In genomic region chr2:25228995-25229530, GRCm38 (mm10) we compare ENCODE assay signal across 9 mouse cellular contexts. TPM values are rescaled to one million over a fixed set of nuclear protein-coding genes. Genes with fewer than 3 reads are reported as not detected.
A peak's percentile ranks its signal among the peaks of the same experiment; 100 is the strongest.
DNase-seq lines count a peak whose midpoint lies in the region; ATAC-seq lines count a peak whose summit lies in the region.
"Had no signal": no experiment of that assay in that cellular context is flagged by ENCODE, and none has a peak within 500 bp of the region (broad histone marks: within the 10 kb centered on the region; RNA-seq: fewer than 3 reads in every experiment).

No protein-coding gene starts in this region.

- no peak for DNase-seq in forebrain, embryonic 11.5 days (ENCODE audit: low spot score)
- DNase-seq in forebrain, embryonic 14.5 days (ENCODE audit: low spot score), result no peak
- DNase-seq in thymus, postnatal 25 days, result no peak
- no peak for DNase-seq in layer of hippocampus, adult 9-11 months

- H3K9me3 ChIP-seq in forebrain, embryonic 11.5 days (ENCODE audit: control insufficient read depth, low read length), result no peaks in the 10 kb centered on the region
- H3K9me3 ChIP-seq in forebrain, embryonic 14.5 days (replicated peaks; ENCODE audit: control insufficient read depth, low read length), result no peaks in the 10 kb centered on the region
- no peaks in the 10 kb centered on the region for H3K9me3 ChIP-seq in megakaryocyte, embryonic 14.5 days
- H3K9me3 ChIP-seq in limb, embryonic 13.5 days, result no peaks in the 10 kb centered on the region
- no peaks in the 10 kb centered on the region for H3K9me3 ChIP-seq in stomach, embryonic 15.5 days

- H3K9ac ChIP-seq in forebrain, embryonic 11.5 days (ENCODE audit: low read length), result 0 out of 2 replicates have a peak overlapping the region, but pooled peaks have one; percentile 9
- H3K9ac ChIP-seq in forebrain, embryonic 14.5 days (ENCODE audit: low read length), result no peak overlapping the region
- H3K9ac ChIP-seq in limb, embryonic 13.5 days, result peak overlapping the region; percentile 31; the same call in 1 of the 2 replicates
- H3K9ac ChIP-seq in stomach, embryonic 15.5 days, result no peak overlapping the region; the same call in 1 of the 2 replicates

- no peak overlapping the region for H3K4me3 ChIP-seq in forebrain, embryonic 11.5 days (ENCODE audit: low read depth, low read length)
- H3K4me3 ChIP-seq in forebrain, embryonic 14.5 days (ENCODE audit: low read depth, low read length), result no peak overlapping the region
- H3K4me3 ChIP-seq in megakaryocyte, embryonic 14.5 days (replicated peaks), result peak overlapping the region; percentile 90
- no peak overlapping the region for H3K4me3 ChIP-seq in limb, embryonic 13.5 days
- H3K4me3 ChIP-seq in stomach, embryonic 15.5 days (replicated peaks), result no peak overlapping the region

- H3K27ac ChIP-seq in forebrain, embryonic 11.5 days (ENCODE audit: low read depth, low read length), result no peak overlapping the region
- H3K27ac ChIP-seq in forebrain, embryonic 14.5 days (ENCODE audit: low read depth, low read length), result no peak overlapping the region
- H3K27ac ChIP-seq in limb, embryonic 13.5 days, result no peak overlapping the region
- peak overlapping the region; percentile 75; the same call in 1 of the 2 replicates for H3K27ac ChIP-seq in stomach, embryonic 15.5 days

- no peak for ATAC-seq in forebrain, embryonic 11.5 days (replicated peaks; ENCODE audit: low FRiP score)
- no peak for ATAC-seq in forebrain, embryonic 14.5 days
- ATAC-seq in megakaryocyte, adult 5-6 weeks (ENCODE audit: poor library complexity, severe bottlenecking), result no peak
- ATAC-seq in limb, embryonic 13.5 days (ENCODE audit: low FRiP score, low read depth), result no peak
- no peak for ATAC-seq in stomach, embryonic 15.5 days (ENCODE audit: insufficient read depth, low FRiP score, low read depth)

- H3K4me2 ChIP-seq in forebrain, embryonic 11.5 days (ENCODE audit: low read depth, low read length, severe bottlenecking), result no peak overlapping the region
- H3K4me2 ChIP-seq in forebrain, embryonic 14.5 days (ENCODE audit: low read length), result no peak overlapping the region
- H3K4me2 ChIP-seq in limb, embryonic 13.5 days (replicated peaks), result peak overlapping the region; percentile 40
- peak overlapping the region; percentile 48 for H3K4me2 ChIP-seq in stomach, embryonic 15.5 days

- 65% methylated on average over 6 of the region's 6 CpGs for WGBS in forebrain, embryonic 11.5 days
- 66% methylated on average over 6 of the region's 6 CpGs for WGBS in forebrain, embryonic 14.5 days
- 67% methylated on average over 6 of the region's 6 CpGs for WGBS in limb, embryonic 13.5 days
- WGBS in stomach, embryonic 15.5 days, result 70% methylated on average over 6 of the region's 6 CpGs

- no peaks in the 10 kb centered on the region for H3K27me3 ChIP-seq in forebrain, embryonic 11.5 days (ENCODE audit: control insufficient read depth, insufficient read depth, low read length)
- H3K27me3 ChIP-seq in forebrain, embryonic 14.5 days (replicated peaks; ENCODE audit: control insufficient read depth, insufficient read depth, low read length), result no peaks in the 10 kb centered on the region
- peaks cover 34% of the 10 kb centered on the region for H3K27me3 ChIP-seq in megakaryocyte, embryonic 14.5 days (replicated peaks)
- H3K27me3 ChIP-seq in limb, embryonic 13.5 days, result peaks cover 30% of the 10 kb centered on the region; the same call in 1 of the 2 replicates
- H3K27me3 ChIP-seq in stomach, embryonic 15.5 days (replicated peaks), result no peaks in the 10 kb centered on the region

- no peaks in the 10 kb centered on the region for H3K36me3 ChIP-seq in forebrain, embryonic 11.5 days (ENCODE audit: control insufficient read depth, insufficient read depth, low read length)
- H3K36me3 ChIP-seq in forebrain, embryonic 14.5 days (ENCODE audit: control insufficient read depth, insufficient read depth, low read length), result no peaks in the 10 kb centered on the region
- no peaks in the 10 kb centered on the region for H3K36me3 ChIP-seq in megakaryocyte, embryonic 14.5 days (replicated peaks; ENCODE audit: low read length)
- H3K36me3 ChIP-seq in limb, embryonic 13.5 days, result no peaks in the 10 kb centered on the region
- H3K36me3 ChIP-seq in stomach, embryonic 15.5 days, result no peaks in the 10 kb centered on the region

- H3K4me1 ChIP-seq in forebrain, embryonic 11.5 days (replicated peaks; ENCODE audit: control insufficient read depth, insufficient read depth, low read length), result no peaks in the 10 kb centered on the region
- H3K4me1 ChIP-seq in forebrain, embryonic 14.5 days (ENCODE audit: control insufficient read depth, insufficient read depth, low read length), result peaks cover 5% of the 10 kb centered on the region
- peaks cover 67% of the 10 kb centered on the region for H3K4me1 ChIP-seq in megakaryocyte, embryonic 14.5 days
- H3K4me1 ChIP-seq in limb, embryonic 13.5 days, result peaks cover 10% of the 10 kb centered on the region
- peaks cover 8% of the 10 kb centered on the region for H3K4me1 ChIP-seq in stomach, embryonic 15.5 days

RNA-seq across cellular contexts. Expression of gene Tubb4b, which starts 4.6 kb away (rescaled TPM):
- polyA plus RNA-seq in forebrain, embryonic 11.5 days (2014; fragmentation: Nextera tagmentation; extraction: Ambion mirVana), result 615 and 680 TPM in 2 replicates
- polyA plus RNA-seq in forebrain, embryonic 14.5 days (2014; fragmentation: Nextera tagmentation; extraction: Ambion mirVana), result 392 and 409 TPM in 2 replicates
- polyA plus RNA-seq in megakaryocyte, embryonic 14.5 days (2012; ENCODE audit: insufficient read depth, low replicate concordance), result 264 and 365 TPM in 2 replicates
- 269 and 285 TPM in 2 replicates for total RNA-seq in megakaryocyte, adult 5-6 weeks (2015)
- 371 and 385 TPM in 2 replicates for total RNA-seq in megakaryocyte, adult 5-6 weeks (2017)
- polyA plus RNA-seq in limb, embryonic 13.5 days (2015; fragmentation: Nextera tagmentation; extraction: Ambion mirVana), result 423 and 425 TPM in 2 replicates
- polyA plus RNA-seq in stomach, embryonic 15.5 days (2015; fragmentation: Nextera tagmentation; extraction: Ambion mirVana), result 607 and 620 TPM in 2 replicates

RNA-seq across cellular contexts. Expression of gene Slc34a3, which starts 5.1 kb away (rescaled TPM):
- polyA plus RNA-seq in forebrain, embryonic 11.5 days (2014; fragmentation: Nextera tagmentation; extraction: Ambion mirVana), result not detected in 2 replicates
- 0.10 TPM in 1 of 2 replicates, not detected in the other for polyA plus RNA-seq in forebrain, embryonic 14.5 days (2014; fragmentation: Nextera tagmentation; extraction: Ambion mirVana)
- polyA plus RNA-seq in megakaryocyte, embryonic 14.5 days (2012; ENCODE audit: insufficient read depth, low replicate concordance), result not detected in 2 replicates
- not detected in 2 replicates for total RNA-seq in megakaryocyte, adult 5-6 weeks (2015)
- total RNA-seq in megakaryocyte, adult 5-6 weeks (2017), result not detected in 2 replicates
- not detected in 2 replicates for polyA plus RNA-seq in limb, embryonic 13.5 days (2015; fragmentation: Nextera tagmentation; extraction: Ambion mirVana)
- 0.65 and 0.86 TPM in 2 replicates for polyA plus RNA-seq in stomach, embryonic 15.5 days (2015; fragmentation: Nextera tagmentation; extraction: Ambion mirVana)
- total RNA-seq: adrenal gland, adult 18-20 months had no signal

RNA-seq across cellular contexts. Expression of gene Rnf224, which starts 7.5 kb away (rescaled TPM):
- not detected in 2 replicates for polyA plus RNA-seq in forebrain, embryonic 11.5 days (2014; fragmentation: Nextera tagmentation; extraction: Ambion mirVana)
- not detected in 2 replicates for polyA plus RNA-seq in forebrain, embryonic 14.5 days (2014; fragmentation: Nextera tagmentation; extraction: Ambion mirVana)
- polyA plus RNA-seq in megakaryocyte, embryonic 14.5 days (2012; ENCODE audit: insufficient read depth, low replicate concordance), result not detected in 2 replicates
- not detected in 2 replicates for total RNA-seq in megakaryocyte, adult 5-6 weeks (2015)
- not detected in 2 replicates for total RNA-seq in megakaryocyte, adult 5-6 weeks (2017)
- not detected in 2 replicates for polyA plus RNA-seq in limb, embryonic 13.5 days (2015; fragmentation: Nextera tagmentation; extraction: Ambion mirVana)
- polyA plus RNA-seq in stomach, embryonic 15.5 days (2015; fragmentation: Nextera tagmentation; extraction: Ambion mirVana), result 0.10 and 0.13 TPM in 2 replicates
- total RNA-seq: adrenal gland, adult 18-20 months had no signal

RNA-seq across cellular contexts. Expression of gene Fam166a, which starts 10.5 kb away (rescaled TPM):
- 0.88 and 1.3 TPM in 2 replicates for polyA plus RNA-seq in forebrain, embryonic 11.5 days (2014; fragmentation: Nextera tagmentation; extraction: Ambion mirVana)
- 1.1 TPM in 1 of 2 replicates, not detected in the other for polyA plus RNA-seq in forebrain, embryonic 14.5 days (2014; fragmentation: Nextera tagmentation; extraction: Ambion mirVana)
- not detected in 2 replicates for polyA plus RNA-seq in megakaryocyte, embryonic 14.5 days (2012; ENCODE audit: insufficient read depth, low replicate concordance)
- total RNA-seq in megakaryocyte, adult 5-6 weeks (2015), result 0.20 and 0.57 TPM in 2 replicates
- total RNA-seq in megakaryocyte, adult 5-6 weeks (2017), result not detected in 2 replicates
- not detected in 2 replicates for polyA plus RNA-seq in limb, embryonic 13.5 days (2015; fragmentation: Nextera tagmentation; extraction: Ambion mirVana)
- polyA plus RNA-seq in stomach, embryonic 15.5 days (2015; fragmentation: Nextera tagmentation; extraction: Ambion mirVana), result 0.92 and 1.5 TPM in 2 replicates
- total RNA-seq: adrenal gland, adult 18-20 months had no signal

RNA-seq across cellular contexts. Expression of gene Rnf208, which starts 13.0 kb away (rescaled TPM):
- polyA plus RNA-seq in forebrain, embryonic 11.5 days (2014; fragmentation: Nextera tagmentation; extraction: Ambion mirVana), result 33.0 and 37.6 TPM in 2 replicates
- polyA plus RNA-seq in forebrain, embryonic 14.5 days (2014; fragmentation: Nextera tagmentation; extraction: Ambion mirVana), result 67.4 and 98.5 TPM in 2 replicates
- 3.8 and 7.6 TPM in 2 replicates for polyA plus RNA-seq in megakaryocyte, embryonic 14.5 days (2012; ENCODE audit: insufficient read depth, low replicate concordance)
- 0.14 TPM in 1 of 2 replicates, not detected in the other for total RNA-seq in megakaryocyte, adult 5-6 weeks (2015)
- not detected in 2 replicates for total RNA-seq in megakaryocyte, adult 5-6 weeks (2017)
- polyA plus RNA-seq in limb, embryonic 13.5 days (2015; fragmentation: Nextera tagmentation; extraction: Ambion mirVana), result 8.6 and 9.2 TPM in 2 replicates
- 13.7 and 13.8 TPM in 2 replicates for polyA plus RNA-seq in stomach, embryonic 15.5 days (2015; fragmentation: Nextera tagmentation; extraction: Ambion mirVana)

Comparison
In these comparisons a context has a peak if more than half of its experiments do, and no peak if none do; other contexts are left out.
1. H3K9ac ChIP-seq: peak in forebrain, embryonic 11.5 days (single experiment) and limb, embryonic 13.5 days (single experiment); none in forebrain, embryonic 14.5 days (single experiment) and stomach, embryonic 15.5 days (single experiment).
2. H3K4me2 ChIP-seq: peak in limb, embryonic 13.5 days (single experiment) and stomach, embryonic 15.5 days (single experiment); none in forebrain, embryonic 11.5 days (single experiment) and forebrain, embryonic 14.5 days (single experiment).